Mouse (Mus musculus) hindbrain, embryonic 16.5 days (tissue): Measurements from ENCODE around the gene Rock2. TPM values are rescaled to one million over a fixed set of nuclear protein-coding genes. Genes with fewer than 3 reads are reported as not detected.

Experiments used
- ATAC-seq: fragments of 200-750 bp; cut with Nextera tagmentation; 2 replicates; pipeline ENCODE4 v1.8.0; 2017; ENCODE audit warnings: moderate TSS enrichment, moderate library complexity
- H3K27ac ChIP-seq: fragments of 300-500 bp; sonication (generic); 2 replicates; pipeline ENCODE4 v1.5.1; 2014; ENCODE audit warnings: low read depth, mild to moderate bottlenecking, control low read depth, low read length, moderate library complexity
- H3K27me3 ChIP-seq: fragments of 300-500 bp; sonication (generic); replicated peaks from 2 replicates; pipeline ENCODE4 v1.6.1; 2014; ENCODE audit warnings: low read length; ENCODE audit not compliant: control insufficient read depth, insufficient read depth
- H3K36me3 ChIP-seq: fragments of 300-500 bp; sonication (generic); 2 replicates; pipeline ENCODE4 v1.6.1; 2014; ENCODE audit warnings: mild to moderate bottlenecking, low read length, moderate library complexity, mixed read lengths; ENCODE audit not compliant: control insufficient read depth, insufficient read depth
- H3K4me1 ChIP-seq: fragments of 300-500 bp; sonication (generic); 2 replicates; pipeline ENCODE4 v1.6.1; 2014; ENCODE audit warnings: low read depth, low read length; ENCODE audit not compliant: control insufficient read depth, insufficient read depth
- H3K4me2 ChIP-seq: fragments of 300-500 bp; sonication (generic); 2 replicates; pipeline ENCODE4 v1.6.1; 2014; ENCODE audit warnings: mild to moderate bottlenecking, low read length, control low read depth, moderate library complexity
- H3K4me3 ChIP-seq: fragments of 300-500 bp; sonication (generic); 2 replicates; pipeline ENCODE4 v1.5.1; 2014; ENCODE audit warnings: mild to moderate bottlenecking, low read length, control low read depth, moderate library complexity
- H3K9ac ChIP-seq: fragments of 300-500 bp; sonication (generic); 2 replicates; pipeline ENCODE4 v1.6.1; 2014; ENCODE audit warnings: low read depth, mild to moderate bottlenecking, control low read depth, low read length, moderate library complexity
- H3K9me3 ChIP-seq: fragments of 300-500 bp; sonication (generic); 2 replicates; pipeline ENCODE4 v1.6.1; 2014; ENCODE audit warnings: mild to moderate bottlenecking, low read length, moderate library complexity; ENCODE audit not compliant: control insufficient read depth
- WGBS: fragments of 180-500 bp; shearing (Covaris S2); extraction: QIAGEN DNeasy Blood & Tissue Kit; methylation state at CpG from one replicate; pipeline ENCODE4 v1.1.7; 2014; 5-methylcytosine and 5-hydroxymethylcytosine counted together
- polyA plus RNA-seq: library from polyadenylated mRNA; unstranded; fragments of >200 nt; fragmentation: Nextera tagmentation; extraction: Ambion mirVana; gene quantifications from 2 replicates; pipeline ENCODE4 v1.2.1, GENCODE M21; 2015

Rock2 gene
- polyA plus RNA-seq, 1 experiment from 2014 or later, result 9.6 TPM

- Histone ChIP-seq H3K4me3 (no peak overlapping the region), H3K36me3 (no peaks in the 10 kb centered on the region), H3K4me1 (no peaks in the 10 kb centered on the region), H3K27ac (no peak overlapping the region), H3K27me3 (no peaks in the 10 kb centered on the region), H3K4me2 (no peak overlapping the region), H3K9me3 (no peaks in the 10 kb centered on the region), H3K9ac (no peak overlapping the region)
- 75% methylated on average over 1 of the region's 1 CpGs for WGBS
- no peak for ATAC-seq
Measured at GRCm38 (mm10) chr12:16907282-16907846, 12.7 kb downstream of the Rock2 start.

DNA sequence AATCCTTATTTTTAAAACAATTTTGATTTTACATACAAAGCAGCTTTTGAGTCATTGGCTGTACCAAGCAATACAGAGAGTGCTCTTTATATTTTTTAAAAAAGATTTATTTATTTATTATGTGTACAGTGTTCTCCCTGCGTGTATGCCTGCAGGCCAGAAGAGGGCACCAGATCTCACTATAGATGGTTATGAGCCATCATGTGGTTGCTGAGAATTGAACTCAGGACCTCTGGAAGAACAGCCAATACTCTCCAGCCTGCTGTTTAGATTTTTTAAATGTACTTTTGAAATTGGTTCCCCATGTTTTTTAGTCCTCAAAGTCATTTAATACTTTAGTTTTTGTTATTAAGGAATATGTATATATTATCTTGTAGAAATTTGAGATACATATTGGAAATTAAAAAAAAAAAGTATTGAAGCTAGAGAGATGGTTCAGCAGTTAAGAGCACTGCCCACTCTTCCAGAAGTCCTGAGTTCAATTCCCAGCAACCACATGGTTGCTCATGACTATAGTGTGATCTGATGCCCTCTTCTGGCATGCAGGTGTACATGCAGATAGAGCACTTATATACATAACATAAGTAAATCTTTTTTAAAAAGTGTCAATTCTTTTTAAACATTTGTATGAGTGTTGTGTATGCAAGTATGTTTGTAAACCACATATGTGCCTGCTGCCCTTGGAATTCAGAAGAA, 13.4 kb downstream of the Rock2 start:
- Histone ChIP-seq H3K4me2 (no peak overlapping the region), H3K9ac (no peak overlapping the region), H3K27ac (no peak overlapping the region), H3K27me3 (no peaks in the 10 kb centered on the region), H3K36me3 (no peaks in the 10 kb centered on the region), H3K4me1 (no peaks in the 10 kb centered on the region), H3K4me3 (no peak overlapping the region), H3K9me3 (no peaks in the 10 kb centered on the region)
- no peak for ATAC-seq
- 95% methylated on average over 1 of the region's 1 CpGs for whole genome bisulfite sequencing

- Histone ChIP-seq H3K9me3 (no peaks in the 10 kb centered on the region), H3K36me3 (no peaks in the 10 kb centered on the region), H3K27ac (no peak overlapping the region), H3K4me3 (no peak overlapping the region), H3K9ac (no peak overlapping the region), H3K4me2 (no peak overlapping the region), H3K27me3 (no peaks in the 10 kb centered on the region), H3K4me1 (no peaks in the 10 kb centered on the region)
- WGBS, result 75% methylated on average over 2 of the region's 3 CpGs
- no peak for ATAC-seq
Measured at GRCm38 (mm10) chr12:16911524-16911923, 16.8 kb downstream of the Rock2 start.

- ATAC-seq, result no peak
- WGBS, result 88% methylated on average over 3 of the region's 3 CpGs
- Histone ChIP-seq H3K27ac (no peak overlapping the region), H3K4me3 (no peak overlapping the region), H3K9me3 (no peaks in the 10 kb centered on the region), H3K9ac (no peak overlapping the region), H3K27me3 (no peaks in the 10 kb centered on the region), H3K4me2 (no peak overlapping the region), H3K36me3 (no peaks in the 10 kb centered on the region), H3K4me1 (no peaks in the 10 kb centered on the region)
Measured at GRCm38 (mm10) chr12:16912600-16912999, 17.9 kb downstream of the Rock2 start.

GRCm38 (mm10) chr12:16920186-16920860, 25.6 kb downstream of the Rock2 start:
- no peaks in the 10 kb centered on the region for H3K9me3 ChIP-seq
- H3K4me1 ChIP-seq, result no peaks in the 10 kb centered on the region
- no peak overlapping the region for H3K4me2 ChIP-seq
- no peak overlapping the region for H3K27ac ChIP-seq
- no peak for ATAC-seq
- H3K36me3 ChIP-seq, result no peaks in the 10 kb centered on the region
- H3K27me3 ChIP-seq, result no peaks in the 10 kb centered on the region
- H3K4me3 ChIP-seq, result no peak overlapping the region
- no peak overlapping the region for H3K9ac ChIP-seq

- no peak overlapping the region for H3K9ac ChIP-seq
- H3K4me1 ChIP-seq, result no peaks in the 10 kb centered on the region
- H3K27ac ChIP-seq, result no peak overlapping the region
- H3K4me2 ChIP-seq, result no peak overlapping the region
- H3K27me3 ChIP-seq, result no peaks in the 10 kb centered on the region
- ATAC-seq, result no peak
- 0 out of 2 replicates have a peak, but pooled peaks cover 2% of the 10 kb centered on the region for H3K36me3 ChIP-seq
- H3K4me3 ChIP-seq, result no peak overlapping the region
- WGBS, result 85% methylated on average over 2 of the region's 2 CpGs
- H3K9me3 ChIP-seq, result no peaks in the 10 kb centered on the region
Measured at GRCm38 (mm10) chr12:16927889-16928288, 33.2 kb downstream of the Rock2 start.

- Histone ChIP-seq H3K9ac (no peak overlapping the region), H3K27ac (no peak overlapping the region), H3K36me3 (0 out of 2 replicates have a peak, but pooled peaks cover 2% of the 10 kb centered on the region), H3K27me3 (no peaks in the 10 kb centered on the region), H3K9me3 (no peaks in the 10 kb centered on the region), H3K4me1 (no peaks in the 10 kb centered on the region), H3K4me3 (no peak overlapping the region), H3K4me2 (no peak overlapping the region)
- 88% methylated on average over 1 of the region's 1 CpGs for WGBS
- ATAC-seq, result no peak
Measured at GRCm38 (mm10) chr12:16934423-16934822, 39.7 kb downstream of the Rock2 start.

- no peak overlapping the region for H3K4me3 ChIP-seq
- no peak for ATAC-seq
- no peaks in the 10 kb centered on the region for H3K9me3 ChIP-seq
- WGBS, result 86% methylated on average over 3 of the region's 3 CpGs
- no peak overlapping the region for H3K4me2 ChIP-seq
- H3K36me3 ChIP-seq, result peaks cover 4% of the 10 kb centered on the region
- no peaks in the 10 kb centered on the region for H3K27me3 ChIP-seq
- no peak overlapping the region for H3K27ac ChIP-seq
- no peak overlapping the region for H3K9ac ChIP-seq
- no peaks in the 10 kb centered on the region for H3K4me1 ChIP-seq
Measured at GRCm38 (mm10) chr12:16941976-16942375, 47.3 kb downstream of the Rock2 start.

DNA sequence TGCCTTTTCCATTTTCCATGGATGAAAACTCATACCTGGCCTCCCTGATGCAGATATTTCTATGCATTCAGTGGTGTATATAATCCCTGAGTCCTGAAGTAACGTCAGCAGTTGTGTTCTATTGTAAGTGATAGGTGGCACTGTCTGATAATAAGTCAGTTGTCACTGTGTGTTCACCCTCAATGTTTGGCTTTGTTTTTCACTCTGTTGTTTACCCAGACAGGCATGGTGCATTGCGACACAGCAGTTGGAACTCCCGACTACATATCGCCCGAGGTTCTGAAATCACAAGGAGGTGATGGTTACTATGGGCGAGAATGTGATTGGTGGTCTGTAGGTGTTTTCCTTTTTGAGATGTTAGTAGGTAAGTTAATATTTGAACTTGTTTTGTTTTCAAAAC, 53.5 kb downstream of the Rock2 start:
- no peak overlapping the region for H3K4me2 ChIP-seq
- H3K36me3 ChIP-seq, result no peaks in the 10 kb centered on the region
- no peaks in the 10 kb centered on the region for H3K27me3 ChIP-seq
- no peak overlapping the region for H3K4me3 ChIP-seq
- no peak overlapping the region for H3K27ac ChIP-seq
- no peak for ATAC-seq
- H3K9ac ChIP-seq, result no peak overlapping the region
- no peaks in the 10 kb centered on the region for H3K4me1 ChIP-seq
- 90% methylated on average over 6 of the region's 6 CpGs for WGBS
- H3K9me3 ChIP-seq, result no peaks in the 10 kb centered on the region
